Mouse (Mus musculus) forebrain, embryonic 11.5 days (tissue): ENCODE measurements at regions not wholly inside any gene's neighbourhood (a gene's known extent, or its start where the extent isn't known, plus 50 kb on each side); places are given as distances from the start of the nearest gene placed in this dataset.

Source experiments
- ATAC-seq: fragments of 200-750 bp; cut with Nextera tagmentation; replicated peaks from 2 replicates; pipeline ENCODE4 v1.8.0; 2017; ENCODE audit warnings: moderate TSS enrichment; ENCODE audit not compliant: low FRiP score
- DNase-seq: peaks from one replicate; pipeline ENCODE4 v3.0.0-alpha.2; 2017; ENCODE audit warnings: low spot score
- H3K27ac ChIP-seq: fragments of 300-500 bp; sonication (generic); 2 replicates; pipeline ENCODE4 v1.5.1; 2014; ENCODE audit warnings: low read depth, low read length
- H3K27me3 ChIP-seq: fragments of 300-500 bp; sonication (generic); 2 replicates; pipeline ENCODE4 v1.6.1; 2014; ENCODE audit warnings: mild to moderate bottlenecking, low read length, mixed read lengths; ENCODE audit not compliant: control insufficient read depth, insufficient read depth
- H3K36me3 ChIP-seq: fragments of 300-500 bp; sonication (generic); 2 replicates; pipeline ENCODE4 v1.6.1; 2014; ENCODE audit warnings: mild to moderate bottlenecking, low read length, moderate library complexity, mixed read lengths; ENCODE audit not compliant: control insufficient read depth, insufficient read depth
- H3K4me1 ChIP-seq: fragments of 300-500 bp; sonication (generic); replicated peaks from 2 replicates; pipeline ENCODE4 v1.6.1; 2014; ENCODE audit warnings: low read length, mixed read lengths; ENCODE audit not compliant: control insufficient read depth, insufficient read depth
- H3K4me2 ChIP-seq: fragments of 300-500 bp; sonication (generic); 2 replicates; pipeline ENCODE4 v1.6.1; 2014; ENCODE audit warnings: low read depth, mild to moderate bottlenecking, low read length, moderate library complexity, mixed read lengths; ENCODE audit not compliant: severe bottlenecking
- H3K4me3 ChIP-seq: fragments of 300-500 bp; sonication (generic); 2 replicates; pipeline ENCODE4 v1.5.1; 2014; ENCODE audit warnings: low read depth, low read length
- H3K9ac ChIP-seq: fragments of 300-500 bp; sonication (generic); 2 replicates; pipeline ENCODE4 v1.6.1; 2014; ENCODE audit warnings: low read length
- H3K9me3 ChIP-seq: fragments of 300-500 bp; sonication (generic); 2 replicates; pipeline ENCODE4 v1.6.1; 2016; ENCODE audit warnings: low read length, mixed read lengths; ENCODE audit not compliant: control insufficient read depth
- WGBS: fragments of 180-500 bp; shearing (Covaris S2); extraction: QIAGEN DNeasy Blood & Tissue Kit; methylation state at CpG from one replicate; pipeline ENCODE4 v1.1.7; 2014; 5-methylcytosine and 5-hydroxymethylcytosine counted together

DNA sequence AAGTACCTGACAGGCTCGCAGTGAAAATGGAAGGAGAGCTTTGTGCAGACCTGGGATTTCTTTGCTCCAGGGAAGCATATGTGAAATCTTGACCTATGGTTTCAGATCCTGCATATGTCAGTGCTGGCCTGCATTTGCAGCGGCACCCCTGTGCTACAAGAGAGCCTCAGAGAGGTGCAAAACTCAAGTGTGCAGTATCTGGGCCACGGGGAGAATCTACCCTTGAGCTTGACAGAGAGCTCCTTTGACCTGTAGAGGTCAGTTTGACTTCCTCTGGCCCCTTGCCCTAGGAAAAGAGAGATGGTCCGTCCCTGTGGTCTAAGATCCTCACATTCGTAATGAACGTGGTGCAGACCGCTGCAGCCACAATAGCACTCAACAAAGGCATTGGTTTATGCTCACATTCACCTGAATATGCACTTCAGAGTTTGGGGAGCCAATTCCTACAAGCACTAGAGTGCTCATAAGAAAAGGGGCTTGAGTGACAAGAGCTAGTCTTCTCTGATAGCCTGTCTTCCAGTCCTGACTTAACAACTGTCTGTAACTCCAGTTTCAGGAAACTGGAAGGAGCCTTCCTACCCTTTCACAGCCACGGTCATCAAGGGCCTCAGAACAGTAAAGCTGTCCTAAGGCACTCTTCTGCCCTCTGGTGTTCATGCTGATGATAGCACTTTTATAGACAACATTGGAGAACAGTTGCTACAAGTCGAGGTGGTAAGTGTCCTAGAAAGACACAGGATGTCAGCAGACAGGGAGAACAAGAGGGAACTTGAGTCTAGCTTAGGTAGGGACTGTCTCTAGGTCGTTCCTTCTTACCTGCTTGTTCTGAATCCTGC is 200.0 kb upstream of the Apob start:
- Histone ChIP-seq H3K36me3 (no peaks in the 10 kb centered on the region), H3K4me2 (no peak overlapping the region), H3K27ac (no peak overlapping the region), H3K9ac (no peak overlapping the region), H3K9me3 (no peaks in the 10 kb centered on the region), H3K4me3 (no peak overlapping the region), H3K4me1 (no peaks in the 10 kb centered on the region), H3K27me3 (no peaks in the 10 kb centered on the region)
- DNase-seq (peak; percentile 56), ATAC-seq (peak; percentile 69)
- 63% methylated on average over 10 of the region's 10 CpGs for WGBS

DNA sequence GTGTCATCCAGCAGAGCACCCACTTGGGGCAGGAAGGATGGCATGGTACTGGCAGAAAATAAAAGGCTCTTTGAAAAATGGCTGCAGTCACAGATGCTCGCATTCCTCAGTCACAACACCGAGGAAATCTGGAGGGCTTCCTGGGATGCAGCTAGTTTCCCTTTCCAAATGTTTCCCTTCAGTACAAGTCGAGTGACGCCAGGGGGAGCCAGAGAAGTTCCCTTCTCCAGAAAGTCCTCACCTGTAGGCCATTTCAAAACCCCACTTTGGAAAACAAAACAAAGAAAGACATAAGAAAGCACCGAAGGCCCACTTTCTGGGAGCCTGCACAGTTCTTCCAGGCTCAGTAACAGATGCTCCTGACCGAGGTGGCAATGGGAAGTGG is 199.4 kb upstream of the Apob start:
- Histone ChIP-seq H3K4me3 (no peak overlapping the region), H3K27ac (no peak overlapping the region), H3K4me1 (no peaks in the 10 kb centered on the region), H3K9ac (no peak overlapping the region), H3K9me3 (no peaks in the 10 kb centered on the region), H3K36me3 (no peaks in the 10 kb centered on the region), H3K4me2 (no peak overlapping the region), H3K27me3 (no peaks in the 10 kb centered on the region)
- ATAC-seq, result no peak
- DNase-seq, result no peak
- WGBS, result 51% methylated on average over 6 of the region's 6 CpGs

DNA sequence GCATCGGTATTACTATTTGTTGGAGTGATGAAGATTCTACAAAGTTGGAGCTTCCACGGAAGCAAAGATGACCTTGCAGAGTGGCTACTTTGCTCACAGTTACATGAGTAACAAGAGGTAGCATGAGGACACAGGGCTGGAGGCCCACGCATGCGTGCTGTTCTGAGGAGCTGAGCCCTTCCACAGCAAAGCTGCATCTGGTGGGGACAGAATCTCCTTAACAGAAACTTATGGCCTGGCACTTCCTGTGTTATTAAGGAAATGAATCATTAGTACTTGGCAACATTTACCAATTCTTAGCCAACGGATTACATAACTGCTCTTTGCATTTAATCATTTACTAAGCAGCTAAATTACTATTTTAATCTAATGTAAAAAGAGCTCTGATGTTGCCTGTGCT is 160.8 kb upstream of the Apob start:
- Histone ChIP-seq H3K4me3 (no peak overlapping the region), H3K27ac (no peak overlapping the region), H3K4me2 (no peak overlapping the region), H3K36me3 (no peaks in the 10 kb centered on the region), H3K9me3 (no peaks in the 10 kb centered on the region), H3K27me3 (no peaks in the 10 kb centered on the region), H3K4me1 (no peaks in the 10 kb centered on the region), H3K9ac (no peak overlapping the region)
- ATAC-seq, result no peak
- DNase-seq, result no peak
- WGBS, result 94% methylated on average over 5 of the region's 5 CpGs

DNA sequence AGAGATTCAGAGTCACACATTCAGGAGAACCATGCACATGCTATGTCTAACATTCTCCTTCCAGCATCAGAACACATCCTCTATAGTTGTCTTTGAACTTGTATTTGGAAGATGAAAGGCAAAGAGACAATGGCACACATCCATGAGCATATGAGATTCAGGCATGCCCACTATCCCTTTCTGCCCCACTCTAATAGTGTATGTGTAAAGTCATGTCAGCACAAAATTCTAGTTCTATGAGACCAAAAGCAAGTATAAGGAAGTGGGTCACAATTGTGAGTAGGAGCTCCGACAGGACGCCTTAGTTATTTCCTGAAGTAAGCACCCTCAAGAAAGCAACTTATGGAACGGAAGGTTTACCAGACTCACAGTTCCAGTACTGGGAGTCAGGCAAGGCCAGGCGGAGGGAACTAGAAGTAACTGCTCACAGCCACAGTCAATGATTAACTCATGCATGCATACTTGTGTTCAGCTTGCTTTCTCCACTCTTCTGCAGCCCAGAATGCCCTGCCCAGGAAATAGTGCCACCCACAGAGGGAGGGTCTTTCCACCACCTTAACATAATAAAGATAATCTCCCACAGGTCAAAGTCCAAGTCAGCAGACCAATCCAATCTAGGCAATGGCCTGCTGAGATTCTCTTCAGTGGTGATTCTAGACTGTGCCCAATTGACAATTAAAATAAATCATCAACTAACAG is 157.3 kb upstream of the Apob start:
- Histone ChIP-seq H3K4me1 (no peaks in the 10 kb centered on the region), H3K4me3 (no peak overlapping the region), H3K9ac (no peak overlapping the region), H3K36me3 (no peaks in the 10 kb centered on the region), H3K27me3 (no peaks in the 10 kb centered on the region), H3K9me3 (no peaks in the 10 kb centered on the region), H3K4me2 (no peak overlapping the region), H3K27ac (no peak overlapping the region)
- no peak for DNase-seq
- WGBS, result 79% methylated on average over 4 of the region's 4 CpGs
- ATAC-seq, result no peak

DNA sequence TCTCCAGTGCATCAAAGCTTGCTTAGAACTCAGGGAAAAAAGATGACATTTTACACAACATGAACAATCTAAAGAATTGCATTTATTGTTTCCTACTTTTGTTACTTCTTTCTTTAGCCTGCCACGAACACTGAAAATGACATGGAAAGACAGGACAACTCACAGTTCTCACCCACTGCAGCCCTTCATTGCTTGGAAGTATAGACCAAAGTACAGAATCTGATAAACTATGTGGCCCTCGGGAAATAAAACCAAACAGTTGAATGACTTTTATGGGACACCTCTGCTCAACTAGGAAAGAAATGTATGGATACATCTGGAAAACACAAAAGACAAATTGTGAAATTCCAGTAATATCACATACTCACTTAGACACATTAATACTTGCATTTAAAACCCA is 156.7 kb upstream of the Apob start:
- Histone ChIP-seq H3K9ac (no peak overlapping the region), H3K4me3 (no peak overlapping the region)

DNA sequence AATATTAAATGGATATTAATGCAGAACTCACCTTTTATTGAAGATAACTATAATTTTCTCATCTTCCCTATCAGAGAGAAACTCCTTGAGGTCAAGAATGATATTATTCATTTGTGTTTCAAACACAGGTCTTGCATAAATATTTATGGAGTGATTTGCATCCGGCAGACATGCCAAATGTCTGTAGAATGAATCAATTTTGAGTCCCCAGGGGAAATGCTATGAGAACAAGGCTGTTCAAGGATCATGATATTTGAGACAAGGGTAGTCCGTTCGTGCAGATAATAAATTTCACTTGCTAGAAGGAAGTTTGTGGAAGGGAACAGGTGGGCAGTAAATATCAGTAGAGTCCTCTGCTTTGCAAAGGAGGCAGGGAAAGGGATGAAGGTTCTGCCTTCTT is 141.7 kb upstream of the Apob start:
- H3K4me3 ChIP-seq, result no peak overlapping the region
- H3K27me3 ChIP-seq, result no peaks in the 10 kb centered on the region
- no peak for ATAC-seq
- WGBS, result 81% methylated on average over 3 of the region's 3 CpGs
- H3K9me3 ChIP-seq, result no peaks in the 10 kb centered on the region
- no peaks in the 10 kb centered on the region for H3K36me3 ChIP-seq
- no peaks in the 10 kb centered on the region for H3K4me1 ChIP-seq
- no peak overlapping the region for H3K4me2 ChIP-seq
- H3K27ac ChIP-seq, result no peak overlapping the region
- H3K9ac ChIP-seq, result no peak overlapping the region
- DNase-seq, result no peak

More for the DNA sequence above, 156.7 kb upstream of the Apob start:
- H3K4me2 ChIP-seq, result no peak overlapping the region
- peaks cover under 1% of the 10 kb centered on the region; the same call in 1 of the 2 replicates for H3K9me3 ChIP-seq
- no peak for ATAC-seq
- H3K27ac ChIP-seq, result no peak overlapping the region
- no peaks in the 10 kb centered on the region for H3K27me3 ChIP-seq
- no peaks in the 10 kb centered on the region for H3K4me1 ChIP-seq
- no peaks in the 10 kb centered on the region for H3K36me3 ChIP-seq
- 74% methylated on average over 2 of the region's 2 CpGs for WGBS
- no peak for DNase-seq

DNA sequence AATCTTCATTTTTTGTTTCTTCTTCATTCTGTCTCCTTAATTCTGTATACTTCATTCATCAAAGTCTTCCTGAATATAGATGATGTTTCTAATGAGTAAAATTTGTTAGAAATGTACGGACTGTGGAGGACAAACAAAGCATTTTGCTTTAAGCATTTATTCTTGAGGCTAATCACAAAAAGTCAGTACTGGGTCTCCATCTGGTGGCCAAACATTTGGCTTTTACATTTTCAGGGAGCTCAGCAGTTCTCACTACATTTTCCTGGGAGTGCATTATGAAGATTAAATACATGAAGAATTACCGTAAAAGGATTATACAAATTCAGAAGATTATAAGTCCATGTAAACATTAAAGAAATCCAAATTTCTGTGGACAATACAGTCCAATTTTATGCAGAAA is 123.6 kb upstream of the Apob start:
- Histone ChIP-seq H3K27me3 (no peaks in the 10 kb centered on the region), H3K9ac (no peak overlapping the region), H3K27ac (no peak overlapping the region), H3K4me3 (no peak overlapping the region), H3K4me2 (no peak overlapping the region), H3K4me1 (no peaks in the 10 kb centered on the region), H3K36me3 (no peaks in the 10 kb centered on the region), H3K9me3 (no peaks in the 10 kb centered on the region)
- ATAC-seq (no peak), DNase-seq (no peak)
- 89% methylated on average over 2 of the region's 2 CpGs for WGBS

DNA sequence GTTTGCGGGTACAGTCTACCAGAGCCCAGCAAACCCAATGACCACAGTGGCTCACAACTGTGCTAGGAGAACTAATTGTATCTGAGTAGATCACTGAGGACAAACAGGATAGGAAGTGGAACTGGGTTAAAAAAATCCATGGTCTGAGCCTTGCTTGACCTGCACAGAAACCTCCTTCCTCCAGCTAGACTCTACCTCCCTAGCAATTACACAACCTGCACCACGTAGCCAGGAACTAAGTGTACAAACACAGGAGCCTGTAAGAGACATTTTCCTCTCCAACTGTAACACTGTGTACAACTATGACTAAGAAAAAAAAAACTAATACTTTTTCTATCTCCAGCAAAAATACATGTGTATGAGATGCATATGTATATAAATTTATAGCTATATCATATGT is 121.8 kb upstream of the Apob start:
- WGBS, result 87% methylated on average over 2 of the region's 2 CpGs
- H3K27me3 ChIP-seq, result no peaks in the 10 kb centered on the region
- ATAC-seq, result no peak

DNA sequence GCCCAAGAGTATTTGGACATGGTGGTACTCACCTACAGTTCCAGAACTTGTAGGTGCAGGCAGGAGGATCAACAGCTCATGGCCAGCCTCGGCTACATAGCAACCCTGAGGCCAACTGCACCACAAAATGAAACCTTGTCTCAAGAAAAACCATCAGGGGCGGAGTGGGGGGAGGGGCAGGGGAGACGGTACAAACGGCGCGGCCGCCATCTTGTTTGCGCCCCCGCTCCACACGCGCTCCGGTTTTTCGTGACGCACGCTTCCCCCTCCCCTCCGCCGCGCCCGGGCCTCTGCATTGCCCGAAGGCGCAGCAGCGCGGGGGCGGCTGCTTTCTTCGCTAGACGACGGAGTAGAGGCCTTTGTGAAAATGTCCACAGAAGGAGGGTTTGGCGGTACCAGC is 117.9 kb upstream of the Apob start:
- no peak overlapping the region for H3K4me3 ChIP-seq
- no peaks in the 10 kb centered on the region for H3K27me3 ChIP-seq
- no peaks in the 10 kb centered on the region for H3K36me3 ChIP-seq
- H3K4me1 ChIP-seq, result no peaks in the 10 kb centered on the region
- 80% methylated on average over 28 of the region's 28 CpGs for whole genome bisulfite sequencing
- H3K4me2 ChIP-seq, result no peak overlapping the region
- H3K27ac ChIP-seq, result no peak overlapping the region
- DNase-seq (no peak), ATAC-seq (no peak)
- H3K9me3 ChIP-seq, result no peaks in the 10 kb centered on the region
- H3K9ac ChIP-seq, result no peak overlapping the region

More for the DNA sequence above, 121.8 kb upstream of the Apob start:
- H3K4me1 ChIP-seq, result no peaks in the 10 kb centered on the region
- H3K9me3 ChIP-seq, result no peaks in the 10 kb centered on the region
- H3K4me3 ChIP-seq, result no peak overlapping the region
- no peak overlapping the region for H3K9ac ChIP-seq
- no peaks in the 10 kb centered on the region for H3K36me3 ChIP-seq
- no peak overlapping the region for H3K27ac ChIP-seq
- DNase-seq, result no peak
- H3K4me2 ChIP-seq, result no peak overlapping the region
